Mouse (Mus musculus) left cerebral cortex, adult 18-20 months (tissue): ENCODE measurements around the gene Haus3. TPM values are rescaled to one million over a fixed set of nuclear protein-coding genes. Genes with fewer than 3 reads are reported as not detected.

Experiments used
- DNase-seq, 2 experiments: peaks; one replicate each; pipeline ENCODE4 v3.0.0; 2021 to 2022; ENCODE audit warnings: low spot score in 2 of 2, mixed read lengths in 1 of 2
- total RNA-seq, 2 experiments: library from RNA; stranded (reverse); gene quantifications; 2 replicates each; pipeline ENCODE4 v1.2.3; 2021

Gene Haus3
- total RNA-seq, 2 experiments from 2014 or later = 7.8 to 8.6 TPM

- DNase-seq = no peak
Observed at GRCm38 (mm10) chr5:34124131-34124530, 45.2 kb downstream of the Haus3 start.

- DNase-seq = peak; percentile 47 to 52
Observed at GRCm38 (mm10) chr5:34119121-34119856, 50.0 kb downstream of the Haus3 start.

- DNase-seq = no peak
Observed at GRCm38 (mm10) chr5:34105681-34106080, 63.6 kb downstream of the Haus3 start.

Other genes starting within 250 kb of the Haus3 start
- 10 to 100 TPM; 20.9 to 23.0 TPM for gene Nelfa, start 233.1 kb downstream of the Haus3 start, total RNA-seq
- gene Gm1673, start 186.1 kb downstream of the Haus3 start, total RNA-seq = 10 to 100 TPM; 81.6 to 83.0 TPM
- 100 to 1,000 TPM; 208 to 236 TPM for gene Nat8l, start 173.5 kb downstream of the Haus3 start, total RNA-seq
- 1 to 10 TPM; 1.6 TPM for gene Poln, start 79 bp downstream of the Haus3 start, total RNA-seq
- 10 to 100 TPM; 74.0 to 80.4 TPM for gene Mxd4, start 18.2 kb upstream of the Haus3 start, total RNA-seq
- 10 to 100 TPM; 48.2 to 55.0 TPM for gene Zfyve28, start 118.9 kb upstream of the Haus3 start, total RNA-seq
- 1 to 10 TPM; 1.1 to 1.2 TPM for gene Cfap99, start 119.1 kb upstream of the Haus3 start, total RNA-seq
- gene Rnf4, start 166.8 kb upstream of the Haus3 start, total RNA-seq = 10 to 100 TPM; 88.0 to 89.5 TPM
- gene Fam193a, start 200.4 kb upstream of the Haus3 start, total RNA-seq = 10 to 100 TPM; 41.1 to 42.3 TPM